Mouse (Mus musculus) megakaryocyte, embryonic 14.5 days (primary cell): Measurements from ENCODE around the gene Kctd2.

Experiments used
- FLI1 ChIP-seq: IDR thresholded peaks from 2 replicates; pipeline ENCODE4 v1.6.1; 2012; ENCODE audit warnings: low read length, inconsistent platforms, mixed read lengths
- GATA1 ChIP-seq: IDR thresholded peaks from 3 replicates; pipeline ENCODE4 v1.6.1; 2012; ENCODE audit warnings: mixed read lengths, low read length, inconsistent platforms, borderline replicate concordance

DNA sequence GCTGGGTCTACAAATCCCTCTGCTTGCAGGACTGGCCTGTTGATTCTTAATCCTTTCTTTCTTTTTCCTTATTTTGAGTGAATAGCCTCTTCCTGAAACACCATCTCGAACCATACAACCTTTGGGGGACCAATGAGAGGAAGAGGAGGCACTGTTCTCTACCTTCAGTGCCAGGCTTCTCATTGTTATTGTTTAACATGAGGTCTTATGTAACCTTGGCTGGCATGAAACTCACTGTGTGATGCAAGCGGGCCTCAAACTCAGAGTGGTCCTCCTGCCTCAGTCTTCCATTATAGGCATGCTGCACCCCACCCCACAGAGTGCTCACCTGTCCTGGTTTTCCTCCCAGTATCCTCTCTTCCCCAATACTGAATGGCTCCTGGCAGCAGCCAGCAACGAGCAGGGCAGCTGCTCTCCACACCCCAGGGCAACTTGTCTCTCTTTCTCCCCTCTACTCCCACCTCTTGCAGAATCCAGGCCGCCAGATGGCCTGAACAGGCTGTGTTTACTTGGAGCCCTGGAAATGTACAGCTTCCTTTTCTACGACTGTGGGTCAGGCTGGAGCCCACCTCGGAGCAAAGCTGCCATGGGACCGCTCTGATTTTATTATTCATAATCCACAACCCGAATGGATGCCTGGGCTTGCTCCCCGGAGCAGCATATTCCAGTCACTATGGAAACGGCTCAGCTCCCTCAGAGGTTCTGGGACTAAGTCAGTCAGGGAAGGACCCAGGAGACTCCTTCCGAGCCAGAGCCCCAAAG lies 19.1 kb upstream of the Kctd2 start:
- TF ChIP-seq GATA1 (no peak), FLI1 (no peak)
